Mouse (Mus musculus) lung, postnatal 36 days (tissue): Measurements from ENCODE around the gene Zhx3.

Experiments
- DNase-seq: peaks from one replicate; pipeline ENCODE4 v3.0.0; 2022; ENCODE audit warnings: mixed read lengths

Zhx3 gene

GRCm38 (mm10) chr2:160872890-160873382 is at the start of gene Zhx3:
Zhx3 (minus strand) TSS chr2:160872998.
- DNase-seq, result peak; percentile 94

DNA sequence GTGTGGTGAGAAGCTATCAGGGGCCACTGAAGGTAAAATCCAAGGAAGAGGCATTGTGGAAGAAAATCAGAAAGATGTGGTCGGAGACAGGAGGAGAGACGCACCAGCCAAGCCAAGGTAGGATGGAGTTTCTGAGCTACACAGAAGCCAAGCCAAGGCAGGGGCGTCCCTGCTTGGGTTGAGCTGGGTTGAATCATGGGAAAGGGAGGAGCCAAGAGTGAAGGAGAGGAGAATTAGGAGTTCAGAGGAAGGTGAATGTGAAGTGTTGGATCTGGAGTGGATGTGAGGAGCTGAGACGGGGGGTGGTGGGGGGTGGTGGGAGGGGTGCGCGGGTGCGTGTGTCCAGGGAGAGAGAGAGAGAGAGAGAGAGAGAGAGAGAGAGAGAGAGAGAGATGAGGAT is 48.5 kb upstream of the Zhx3 start:
- no peak for DNase-seq

GRCm38 (mm10) chr2:160918930-160919215 is 46.1 kb upstream of the Zhx3 start:
- DNase-seq, result no peak

DNA sequence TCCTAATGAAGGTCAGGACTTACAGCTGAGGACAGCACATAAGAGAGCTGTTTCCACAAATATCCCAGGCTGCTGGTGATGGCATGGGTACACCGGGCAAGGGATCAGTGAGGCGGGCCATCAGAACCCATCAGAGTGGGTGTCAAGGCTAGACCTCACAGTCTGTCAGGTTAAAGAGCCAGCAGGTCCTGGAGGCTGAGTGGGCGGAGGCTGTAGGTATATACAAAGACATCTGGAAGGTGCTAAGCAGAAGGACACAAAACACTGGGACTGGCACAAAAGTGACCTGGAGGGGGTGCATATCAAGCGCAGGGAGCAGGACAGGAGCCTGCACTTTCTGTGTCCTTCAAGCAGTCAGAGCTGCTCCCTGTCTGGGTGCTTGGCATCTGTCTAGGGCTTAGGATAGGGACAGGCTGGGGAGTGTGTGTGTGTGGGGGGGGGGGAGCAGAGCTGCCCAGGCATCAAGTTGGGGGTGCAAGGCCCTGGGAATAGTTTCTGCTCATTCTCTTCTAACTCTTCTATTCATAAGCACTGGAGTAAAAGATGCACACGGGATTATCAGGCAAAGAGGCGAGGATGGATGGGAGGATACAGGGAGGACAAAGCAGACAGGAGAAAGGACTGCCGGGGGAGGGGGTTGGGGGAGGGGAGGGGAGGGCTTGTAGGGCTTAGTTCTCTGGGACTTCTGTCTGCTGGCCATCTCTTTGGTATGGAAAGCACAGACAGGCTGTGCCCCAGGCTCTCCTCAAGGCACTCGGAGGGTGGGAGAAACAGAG is 45.5 kb upstream of the Zhx3 start:
- no peak for DNase-seq

DNA sequence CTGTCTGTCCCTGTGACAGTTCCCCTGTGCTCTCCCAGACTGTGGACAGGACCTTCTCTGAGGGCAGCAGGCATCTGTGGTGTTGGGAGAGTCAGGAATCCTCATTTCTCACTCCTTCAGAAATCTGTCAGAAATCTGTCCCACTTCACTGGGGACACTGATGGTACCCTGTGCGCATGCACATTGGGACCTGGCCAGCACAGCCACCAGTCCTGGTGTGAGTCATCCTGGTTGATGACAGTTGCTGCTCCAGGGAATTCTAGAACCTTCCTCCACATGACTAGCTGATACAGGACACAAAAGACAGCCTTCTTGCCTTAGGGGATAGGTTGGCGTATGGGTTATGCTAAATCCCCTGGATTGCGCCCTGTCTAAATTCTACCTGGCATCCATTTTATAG is 44.5 kb upstream of the Zhx3 start:
- no peak for DNase-seq

DNA sequence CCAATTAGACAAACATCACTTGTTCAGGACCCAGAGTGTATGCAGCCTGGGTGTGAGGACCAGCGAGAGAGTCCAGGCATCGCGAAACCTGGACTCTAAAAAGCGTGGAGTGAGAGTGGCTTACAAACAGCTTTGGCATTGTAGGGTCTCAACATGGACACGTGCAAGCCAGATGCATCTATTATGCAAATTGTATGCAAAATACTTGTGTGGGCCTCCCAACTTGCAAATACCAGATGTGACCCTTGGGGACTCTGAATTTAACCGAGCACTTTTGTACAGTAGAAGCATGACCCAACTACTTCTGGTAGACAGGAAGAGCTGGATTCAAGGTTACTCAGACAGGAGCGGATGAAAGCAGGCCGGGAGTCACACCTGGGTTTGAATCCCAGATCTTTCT is 43.9 kb upstream of the Zhx3 start:
- no peak for DNase-seq

DNA sequence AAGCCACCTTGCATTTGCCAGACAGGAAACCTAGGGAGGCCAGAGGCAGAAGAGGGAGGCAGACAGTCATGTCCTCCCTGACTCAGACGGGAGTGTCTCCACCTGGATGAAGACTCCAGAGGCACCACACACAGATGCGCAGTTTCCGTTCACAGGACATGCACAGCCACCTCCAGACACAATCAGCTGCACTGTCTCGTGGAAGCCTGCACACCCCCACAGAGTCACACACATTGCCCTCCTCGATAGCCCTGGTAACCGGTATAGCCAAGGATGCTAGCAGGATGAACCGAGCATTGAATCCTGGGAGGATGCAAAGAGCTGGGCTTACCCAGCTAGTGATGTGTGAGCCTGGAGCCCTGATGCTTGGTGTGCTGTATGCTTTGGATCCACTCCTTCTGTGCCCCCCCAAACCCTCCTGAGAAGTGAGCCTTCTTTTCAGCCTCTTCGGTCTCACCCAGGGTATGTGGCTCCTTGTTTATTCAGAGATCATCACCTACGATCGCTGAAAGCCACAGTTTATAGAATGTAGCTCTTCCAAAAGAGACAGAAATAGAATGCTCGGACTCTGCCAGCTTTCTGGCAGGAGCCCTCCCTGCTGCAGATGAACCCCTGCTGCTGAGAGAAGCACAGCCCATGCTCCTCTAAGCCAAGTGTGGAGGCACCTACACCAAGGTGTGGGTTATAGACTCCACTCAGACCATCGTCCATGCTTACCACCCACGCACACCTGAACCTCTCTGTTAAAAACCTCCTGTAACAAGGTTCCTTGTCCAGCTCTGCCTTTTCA is 43.2 kb upstream of the Zhx3 start:
- DNase-seq, result no peak

DNA sequence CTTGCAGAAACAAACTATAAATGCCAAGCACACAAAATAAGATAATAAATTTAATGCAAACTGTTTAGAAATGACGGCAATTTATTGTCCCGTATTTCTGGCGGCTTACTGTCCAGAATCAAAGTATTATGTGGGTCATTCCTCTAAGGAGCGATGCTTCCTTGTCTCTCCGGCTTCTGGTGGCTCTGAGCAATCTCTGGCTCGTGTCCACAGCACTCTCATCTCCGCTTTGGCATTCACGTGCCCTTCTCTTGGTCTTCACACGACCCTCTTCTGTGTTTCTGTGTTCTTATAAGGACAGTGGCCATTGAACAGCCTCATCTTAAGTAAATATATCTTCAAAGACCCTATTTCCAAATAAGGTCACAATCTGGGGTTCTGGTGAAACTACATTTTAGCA is 41.9 kb upstream of the Zhx3 start:
- DNase-seq, result no peak

GRCm38 (mm10) chr2:160912231-160912671 is 39.5 kb upstream of the Zhx3 start, which contains the start of gene Emilin3:
Emilin3 (minus strand) TSS chr2:160912328.
- no peak for DNase-seq

GRCm38 (mm10) chr2:160911558-160912201 is 38.9 kb upstream of the Zhx3 start:
- DNase-seq, result no peak

DNA sequence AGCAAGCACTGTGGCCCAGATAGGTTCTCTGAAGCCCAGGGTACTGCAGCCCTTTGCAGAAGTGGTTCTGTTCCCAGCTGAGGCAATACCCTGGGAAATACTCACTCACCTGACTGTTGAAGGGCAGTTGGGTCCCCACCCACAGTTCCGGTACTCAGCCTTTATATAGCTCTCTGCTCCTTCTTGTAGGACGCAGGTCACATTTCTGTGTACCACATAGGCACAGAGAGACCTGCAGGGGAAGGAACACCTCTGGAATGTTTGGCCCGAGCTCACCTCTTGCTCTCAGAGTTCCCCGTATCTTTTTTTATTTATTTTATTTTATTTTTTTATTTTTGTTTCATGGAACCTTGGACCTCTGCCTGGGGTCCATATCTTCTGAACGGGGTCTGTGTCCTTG is 37.8 kb upstream of the Zhx3 start:
- no peak for DNase-seq

DNA sequence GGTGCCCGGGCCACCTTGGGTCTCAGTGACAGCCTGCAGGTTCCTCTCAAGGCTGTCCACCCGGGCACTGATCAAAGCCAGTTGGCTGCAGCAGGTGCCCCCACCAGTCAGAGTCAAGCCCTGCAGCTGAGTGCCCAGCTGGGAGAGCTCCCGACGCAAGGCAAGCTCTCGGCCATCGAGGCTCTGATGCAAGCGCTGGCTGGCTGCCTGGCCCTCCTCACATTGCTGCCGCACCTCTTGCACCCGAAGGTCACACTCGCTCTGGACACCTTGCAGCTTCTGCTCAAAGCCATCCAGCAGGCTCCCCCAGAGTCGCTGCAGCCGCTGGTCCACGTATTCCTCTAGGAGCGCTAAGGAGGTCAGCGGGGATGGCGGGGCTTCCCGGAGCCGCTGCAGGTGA is 35.8 kb upstream of the Zhx3 start:
- no peak for DNase-seq

- no peak for DNase-seq
Observed at GRCm38 (mm10) chr2:160906101-160906500, 33.3 kb upstream of the Zhx3 start.

DNA sequence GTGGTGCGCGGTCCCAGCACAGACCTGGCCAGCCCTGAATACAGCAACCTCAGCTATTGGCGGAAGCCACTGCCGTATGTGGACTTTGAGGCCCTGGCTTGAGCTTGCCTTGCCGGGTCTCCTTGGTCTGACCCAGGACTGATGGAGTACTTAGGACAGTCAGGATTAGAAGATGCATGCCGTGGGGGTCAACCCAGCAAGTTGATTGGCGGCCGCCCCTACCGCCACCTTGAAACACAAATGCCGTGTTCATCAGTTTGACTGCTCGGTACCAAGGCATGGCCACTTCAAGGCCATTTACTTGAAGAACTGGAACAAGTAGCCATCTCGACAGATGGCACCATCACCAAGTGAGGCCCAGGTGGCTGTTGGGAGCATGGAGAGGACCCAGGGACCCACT is 32.5 kb upstream of the Zhx3 start:
- DNase-seq, result no peak

GRCm38 (mm10) chr2:160901656-160902412 is 29.0 kb upstream of the Zhx3 start:
- no peak for DNase-seq

DNA sequence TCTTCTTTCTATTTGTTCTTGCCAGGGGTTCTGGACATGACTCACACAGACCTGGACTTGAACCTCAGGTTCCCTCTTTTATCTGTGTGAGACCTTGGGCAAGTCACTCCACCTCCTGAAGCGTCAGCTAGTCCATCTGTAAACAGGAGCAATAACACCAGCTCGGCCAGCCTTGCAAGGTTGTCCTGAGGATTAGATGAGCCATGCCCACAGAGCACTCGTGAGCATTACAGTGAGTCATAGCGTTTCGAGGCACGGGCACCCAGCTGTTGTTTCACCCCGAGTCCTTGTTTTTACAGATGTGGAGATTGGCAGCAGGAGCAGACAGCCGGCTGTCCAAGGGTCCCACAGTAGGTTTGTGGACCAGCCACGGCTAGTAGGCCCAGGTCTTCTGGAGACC is 18.9 kb upstream of the Zhx3 start:
- DNase-seq, result no peak

DNA sequence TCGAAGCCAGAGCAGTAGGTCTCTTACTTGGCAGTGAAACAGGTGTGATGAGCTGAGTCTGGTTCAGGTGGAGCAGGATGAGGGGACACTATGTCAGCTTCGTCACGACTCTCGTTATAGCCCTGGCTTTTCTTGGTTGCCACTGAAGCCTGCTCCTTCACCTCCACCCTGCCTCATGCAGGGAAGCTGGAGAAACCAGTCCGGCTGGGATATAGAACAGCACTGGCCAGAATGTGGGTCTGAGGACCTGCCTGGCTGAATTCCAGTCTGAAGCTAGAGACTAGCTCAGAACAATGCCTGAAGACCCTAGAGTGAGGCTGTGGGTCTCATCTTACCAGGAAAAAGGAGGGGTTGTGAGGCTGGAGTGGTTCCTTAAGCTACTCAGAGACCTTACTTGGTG is 18.2 kb upstream of the Zhx3 start:
- no peak for DNase-seq

GRCm38 (mm10) chr2:160887859-160888258 is 15.1 kb upstream of the Zhx3 start:
- DNase-seq, result peak; percentile 82

- peak; percentile 94 for DNase-seq
Observed at GRCm38 (mm10) chr2:160887284-160887683, 14.5 kb upstream of the Zhx3 start.

- DNase-seq, result no peak
Observed at GRCm38 (mm10) chr2:160886221-160886620, 13.4 kb upstream of the Zhx3 start.

- DNase-seq, result peak; percentile 78
Observed at GRCm38 (mm10) chr2:160884830-160885229, 12.0 kb upstream of the Zhx3 start.

DNA sequence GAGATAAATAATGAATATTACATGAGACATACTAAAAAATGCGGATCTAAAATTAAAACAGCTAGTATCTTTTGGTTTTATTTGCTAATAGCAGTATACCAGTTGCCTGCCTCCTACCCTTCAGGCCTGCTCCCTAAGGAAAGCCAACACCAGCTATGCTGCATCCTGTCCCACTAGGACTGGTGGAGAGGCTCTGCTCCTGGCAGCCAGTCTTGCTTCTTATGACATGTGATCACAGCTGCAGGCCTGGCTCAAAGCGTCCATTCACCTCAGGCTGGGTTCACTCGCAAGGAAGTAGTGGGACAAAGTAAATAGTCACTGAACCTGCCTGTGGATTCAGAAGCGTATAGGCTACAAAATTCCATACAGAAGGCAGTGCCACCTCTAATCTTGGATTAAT is 11.1 kb upstream of the Zhx3 start:
- DNase-seq, result peak; percentile 80

GRCm38 (mm10) chr2:160882436-160882835 is 9.6 kb upstream of the Zhx3 start:
- no peak for DNase-seq
